Mouse (Mus musculus): ENCODE results near the gene Gtsf1l. TPM values are rescaled to one million over a fixed set of nuclear protein-coding genes. Genes with fewer than 3 reads are reported as not detected.

The Gtsf1l gene
- not detected in 2 replicates for total RNA-seq (2014; rRNA removed)
- not detected in 2 replicates for polyA plus RNA-seq (2012; rRNA removed)

- Histone ChIP-seq H3K4me1 (ENCODE audit: control insufficient read depth, insufficient read depth, low read length) (no peaks in the 10 kb centered on the region), H3K27me3 (ENCODE audit: control insufficient read depth, insufficient read depth, low read length) (no peaks in the 10 kb centered on the region), H3K79me2 (ENCODE audit: control insufficient read depth, insufficient read depth, low read length) (no peaks in the 10 kb centered on the region), H3K36me3 (ENCODE audit: control insufficient read depth, insufficient read depth, low read length) (no peaks in the 10 kb centered on the region), H3K9ac (ENCODE audit: low read depth, low read length) (no peak within 1 kb of the TSS), H3K27ac (replicated peaks; ENCODE audit: insufficient read depth, low read depth, low read length) (no peak within 1 kb of the TSS), H3K4me3 (ENCODE audit: insufficient read depth, low read depth, low read length) (no peak within 1 kb of the TSS)
- WGBS, result 82% methylated on average over 9 of the region's 9 CpGs
- TF ChIP-seq POLR2A (IDR thresholded peaks at IDR 0.05; ENCODE audit: extremely low read depth, insufficient read depth, low read length), result no peak
- TF ChIP-seq CTCF (IDR thresholded peaks at IDR 0.05; ENCODE audit: low read depth, low read length), result no peak
- no peak for DNase-seq (ENCODE audit: extremely low read depth, low read depth, low spot score)
Observed at GRCm38 (mm10) chr2:163087728-163088127, at the start of gene Gtsf1l. TSS of gene Gtsf1l (minus strand) at chr2:163087855.

DNA sequence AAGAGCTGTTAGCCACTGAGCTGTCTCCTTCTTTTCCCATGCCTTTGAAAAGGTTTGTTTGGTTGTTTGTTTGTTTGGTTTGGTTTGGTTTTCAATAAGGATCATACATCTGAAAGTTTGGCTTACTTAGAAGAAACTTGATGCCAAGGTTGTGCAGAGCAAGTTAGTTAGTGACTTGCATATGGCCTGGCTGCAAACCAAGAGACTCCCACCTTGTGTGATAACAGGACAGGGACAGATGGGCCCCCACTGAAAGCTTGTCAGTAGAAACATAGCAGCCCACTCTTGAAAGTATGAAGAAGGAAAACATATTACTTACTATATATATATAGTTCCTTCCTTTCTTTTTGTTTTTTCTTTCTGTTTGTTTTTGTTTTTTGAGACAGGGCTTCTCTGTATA is 49.3 kb upstream of the Gtsf1l start:
- no peaks in the 10 kb centered on the region for H3K27me3 ChIP-seq (ENCODE audit: control insufficient read depth, insufficient read depth, low read length)
- no peak overlapping the region for H3K4me3 ChIP-seq (ENCODE audit: insufficient read depth, low read depth, low read length)
- H3K9ac ChIP-seq (ENCODE audit: low read depth, low read length), result no peak overlapping the region
- H3K27ac ChIP-seq (replicated peaks; ENCODE audit: insufficient read depth, low read depth, low read length), result no peak overlapping the region
- no peak for DNase-seq (ENCODE audit: extremely low read depth, low read depth, low spot score)
- H3K79me2 ChIP-seq (ENCODE audit: control insufficient read depth, insufficient read depth, low read length), result no peaks in the 10 kb centered on the region
- no peaks in the 10 kb centered on the region for H3K4me1 ChIP-seq (ENCODE audit: control insufficient read depth, insufficient read depth, low read length)
- no peaks in the 10 kb centered on the region for H3K36me3 ChIP-seq (ENCODE audit: control insufficient read depth, insufficient read depth, low read length)
- TF ChIP-seq POLR2A (IDR thresholded peaks at IDR 0.05; ENCODE audit: extremely low read depth, insufficient read depth, low read length), result no peak
- TF ChIP-seq CTCF (IDR thresholded peaks at IDR 0.05; ENCODE audit: low read depth, low read length), result no peak

DNA sequence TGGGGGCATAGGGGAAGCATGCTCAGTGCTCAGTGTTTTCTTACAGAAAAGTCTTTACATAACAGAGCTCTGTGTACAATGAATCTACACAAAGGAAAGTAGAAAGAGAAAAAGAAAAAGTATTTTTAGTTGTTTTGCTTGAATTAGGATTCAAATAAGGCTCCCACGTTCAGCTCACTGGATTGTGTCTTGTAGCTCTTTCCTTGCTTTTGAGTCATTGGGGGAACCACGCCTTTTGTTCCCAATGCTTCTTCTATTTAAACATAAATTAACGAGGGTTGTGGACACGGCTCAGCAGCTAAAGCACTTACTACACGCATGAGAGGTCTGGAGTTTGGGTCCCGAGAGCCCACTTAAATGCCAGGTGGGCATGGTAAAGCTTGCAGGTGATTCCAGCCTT is 48.3 kb upstream of the Gtsf1l start:
- no peak overlapping the region for H3K27ac ChIP-seq (replicated peaks; ENCODE audit: insufficient read depth, low read depth, low read length)
- TF ChIP-seq POLR2A (IDR thresholded peaks at IDR 0.05; ENCODE audit: extremely low read depth, insufficient read depth, low read length), result no peak
- no peak for TF ChIP-seq CTCF (IDR thresholded peaks at IDR 0.05; ENCODE audit: low read depth, low read length)
- 90% methylated on average over 6 of the region's 6 CpGs for WGBS
- H3K9ac ChIP-seq (ENCODE audit: low read depth, low read length), result no peak overlapping the region
- H3K79me2 ChIP-seq (ENCODE audit: control insufficient read depth, insufficient read depth, low read length), result no peaks in the 10 kb centered on the region
- H3K36me3 ChIP-seq (ENCODE audit: control insufficient read depth, insufficient read depth, low read length), result no peaks in the 10 kb centered on the region
- H3K4me3 ChIP-seq (ENCODE audit: insufficient read depth, low read depth, low read length), result no peak overlapping the region
- no peak for DNase-seq (ENCODE audit: extremely low read depth, low read depth, low spot score)
- no peaks in the 10 kb centered on the region for H3K27me3 ChIP-seq (ENCODE audit: control insufficient read depth, insufficient read depth, low read length)
- H3K4me1 ChIP-seq (ENCODE audit: control insufficient read depth, insufficient read depth, low read length), result no peaks in the 10 kb centered on the region

DNA sequence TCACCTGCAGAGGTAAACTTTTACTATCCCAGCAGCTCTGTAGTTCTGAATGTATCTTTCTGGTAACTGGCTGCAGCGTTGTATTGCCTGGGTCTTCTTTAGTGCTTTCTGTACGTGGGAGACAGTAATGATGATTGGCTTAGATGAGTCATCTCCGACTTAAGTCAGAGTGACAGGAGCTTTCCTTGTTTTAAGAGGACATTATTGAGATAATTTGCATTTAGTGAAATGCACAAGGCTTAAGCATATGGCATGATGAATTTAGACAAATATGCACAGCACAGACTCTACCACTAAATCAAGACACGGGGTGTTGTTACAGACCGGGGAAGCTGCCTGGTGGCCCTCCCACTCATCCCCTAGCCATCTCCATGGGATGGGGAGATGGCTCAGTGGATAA is 44.7 kb upstream of the Gtsf1l start:
- TF ChIP-seq POLR2A (IDR thresholded peaks at IDR 0.05; ENCODE audit: extremely low read depth, insufficient read depth, low read length) (no peak), CTCF (IDR thresholded peaks at IDR 0.05; ENCODE audit: low read depth, low read length) (no peak)
- no peak for DNase-seq (ENCODE audit: extremely low read depth, low read depth, low spot score)
- Histone ChIP-seq H3K36me3 (ENCODE audit: control insufficient read depth, insufficient read depth, low read length) (no peaks in the 10 kb centered on the region), H3K27ac (replicated peaks; ENCODE audit: insufficient read depth, low read depth, low read length) (no peak overlapping the region), H3K4me1 (ENCODE audit: control insufficient read depth, insufficient read depth, low read length) (no peaks in the 10 kb centered on the region), H3K4me3 (ENCODE audit: insufficient read depth, low read depth, low read length) (no peak overlapping the region), H3K79me2 (ENCODE audit: control insufficient read depth, insufficient read depth, low read length) (no peaks in the 10 kb centered on the region), H3K9ac (ENCODE audit: low read depth, low read length) (no peak overlapping the region), H3K27me3 (ENCODE audit: control insufficient read depth, insufficient read depth, low read length) (no peaks in the 10 kb centered on the region)
- WGBS, result 92% methylated on average over 5 of the region's 5 CpGs

DNA sequence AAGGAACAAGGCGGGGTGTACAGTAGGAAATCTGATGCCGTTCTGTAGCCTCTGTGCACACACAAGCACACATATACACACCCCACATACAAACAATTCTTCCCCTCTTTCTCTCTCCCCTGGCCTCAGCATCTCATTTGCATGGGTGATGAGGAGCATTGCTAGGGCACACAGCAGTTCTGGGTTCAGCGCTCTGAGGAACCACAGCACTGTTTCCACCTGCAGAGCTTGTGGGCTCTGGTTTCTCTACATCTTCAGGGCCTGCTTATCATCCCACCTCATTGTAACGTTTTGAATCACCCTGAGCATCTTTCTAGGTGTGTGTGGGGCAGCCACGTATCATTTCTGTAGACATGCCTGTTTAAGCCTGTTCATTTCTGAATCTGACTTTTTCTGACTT is 43.2 kb upstream of the Gtsf1l start:
- no peak for DNase-seq (ENCODE audit: extremely low read depth, low read depth, low spot score)
- 81% methylated on average over 5 of the region's 5 CpGs for WGBS
- no peaks in the 10 kb centered on the region for H3K4me1 ChIP-seq (ENCODE audit: control insufficient read depth, insufficient read depth, low read length)

DNA sequence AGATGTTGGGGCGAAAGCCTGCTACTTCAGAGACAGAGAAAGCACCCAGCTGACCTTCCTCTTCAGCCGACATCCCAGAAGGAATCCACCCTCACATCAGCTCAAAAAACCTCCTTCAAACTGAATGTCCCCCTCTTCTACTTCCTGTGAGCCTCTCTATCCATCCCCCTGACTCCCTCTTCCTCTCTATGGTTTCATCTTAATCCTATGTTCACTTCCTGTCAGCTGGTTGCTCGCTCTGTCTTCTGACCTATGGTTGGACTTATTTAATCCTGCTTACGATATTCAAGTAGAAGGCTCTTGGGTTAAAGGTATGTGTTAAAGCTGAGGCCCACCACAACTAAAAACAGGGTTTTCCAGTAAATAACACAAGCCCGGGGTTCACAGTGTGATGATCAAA is 35.8 kb upstream of the Gtsf1l start:
- WGBS, result 87% methylated on average over 5 of the region's 5 CpGs
- Histone ChIP-seq H3K36me3 (ENCODE audit: control insufficient read depth, insufficient read depth, low read length) (no peaks in the 10 kb centered on the region), H3K4me3 (ENCODE audit: insufficient read depth, low read depth, low read length) (no peak overlapping the region), H3K27me3 (ENCODE audit: control insufficient read depth, insufficient read depth, low read length) (no peaks in the 10 kb centered on the region), H3K27ac (replicated peaks; ENCODE audit: insufficient read depth, low read depth, low read length) (no peak overlapping the region), H3K9ac (ENCODE audit: low read depth, low read length) (no peak overlapping the region), H3K4me1 (ENCODE audit: control insufficient read depth, insufficient read depth, low read length) (no peaks in the 10 kb centered on the region), H3K79me2 (ENCODE audit: control insufficient read depth, insufficient read depth, low read length) (no peaks in the 10 kb centered on the region)
- no peak for TF ChIP-seq CTCF (IDR thresholded peaks at IDR 0.05; ENCODE audit: low read depth, low read length)
- no peak for TF ChIP-seq POLR2A (IDR thresholded peaks at IDR 0.05; ENCODE audit: extremely low read depth, insufficient read depth, low read length)
- no peak for DNase-seq (ENCODE audit: extremely low read depth, low read depth, low spot score)

More for the DNA sequence above, 43.2 kb upstream of the Gtsf1l start:
- Histone ChIP-seq H3K36me3 (ENCODE audit: control insufficient read depth, insufficient read depth, low read length) (no peaks in the 10 kb centered on the region), H3K27ac (replicated peaks; ENCODE audit: insufficient read depth, low read depth, low read length) (no peak overlapping the region), H3K4me3 (ENCODE audit: insufficient read depth, low read depth, low read length) (no peak overlapping the region), H3K27me3 (ENCODE audit: control insufficient read depth, insufficient read depth, low read length) (no peaks in the 10 kb centered on the region), H3K79me2 (ENCODE audit: control insufficient read depth, insufficient read depth, low read length) (no peaks in the 10 kb centered on the region), H3K9ac (ENCODE audit: low read depth, low read length) (no peak overlapping the region)
- no peak for TF ChIP-seq POLR2A (IDR thresholded peaks at IDR 0.05; ENCODE audit: extremely low read depth, insufficient read depth, low read length)
- TF ChIP-seq CTCF (IDR thresholded peaks at IDR 0.05; ENCODE audit: low read depth, low read length), result no peak
